Mouse (Mus musculus): Measurements from ENCODE around the gene 4933430I17Rik. TPM values are rescaled to one million over a fixed set of nuclear protein-coding genes. Genes with fewer than 3 reads are reported as not detected.
"Not testable (repeated sequence)": the region's sequence is repeated elsewhere in the genome, so short reads cannot be mapped to it uniquely, and the experiment has no call there.

Gene 4933430I17Rik
- under 1 TPM; 0.19 to 0.26 TPM for total RNA-seq (2021)

GRCm38 (mm10) chr4:62524651-62525488, at the start of gene 4933430I17Rik, which contains the start of gene Pole3:
Gene 4933430I17Rik (plus strand): TSS chr4:62525369.
Gene Pole3 (minus strand): TSS chr4:62525068.
- intact Hi-C loops (cut with DNase I), result no loop called here
- DNase-seq (ENCODE audit: extremely low spot score in 1 of 2, low spot score in 2 of 2), result peak; percentile 97 to 98

GRCm38 (mm10) chr4:62475793-62476192, 49.4 kb upstream of the 4933430I17Rik start:
- intact Hi-C loops (cut with DNase I), result no loop called here
- no peak for DNase-seq (ENCODE audit: extremely low spot score in 1 of 2, low spot score in 2 of 2)

- intact Hi-C loops (cut with DNase I), result no loop called here
- no peak for DNase-seq (ENCODE audit: extremely low spot score in 1 of 2, low spot score in 2 of 2)
Observed at GRCm38 (mm10) chr4:62477542-62478244, 47.5 kb upstream of the 4933430I17Rik start.

GRCm38 (mm10) chr4:62479593-62479936, 45.6 kb upstream of the 4933430I17Rik start:
- DNase-seq (ENCODE audit: extremely low spot score in 1 of 2, low spot score in 2 of 2); intact Hi-C loops (cut with DNase I): not testable (repeated sequence)

GRCm38 (mm10) chr4:62479937-62480708, 45.0 kb upstream of the 4933430I17Rik start, which contains the start of gene Bspry:
Gene Bspry (plus strand): TSS chr4:62480053.
- intact Hi-C loops (cut with DNase I), result no loop called here
- peak in 1 of 2 experiments; percentile 51 for DNase-seq (ENCODE audit: extremely low spot score in 1 of 2, low spot score in 2 of 2)

- DNase-seq (ENCODE audit: extremely low spot score in 1 of 2, low spot score in 2 of 2), result no peak
Observed at GRCm38 (mm10) chr4:62480709-62481605, 44.2 kb upstream of the 4933430I17Rik start.

GRCm38 (mm10) chr4:62484928-62485327, 40.2 kb upstream of the 4933430I17Rik start:
- no peak for DNase-seq (ENCODE audit: extremely low spot score in 1 of 2, low spot score in 2 of 2)
- intact Hi-C loops (cut with DNase I), result no loop called here

More at GRCm38 (mm10) chr4:62480709-62481605, 44.2 kb upstream of the 4933430I17Rik start:
- intact Hi-C loops (cut with DNase I), result no loop called here

- intact Hi-C loops (cut with DNase I), result no loop called here
Observed at GRCm38 (mm10) chr4:62485450-62486161, 39.6 kb upstream of the 4933430I17Rik start.

GRCm38 (mm10) chr4:62486162-62486696, 38.9 kb upstream of the 4933430I17Rik start:
- no peak for DNase-seq (ENCODE audit: extremely low spot score in 1 of 2, low spot score in 2 of 2)
- intact Hi-C loops (cut with DNase I), result no loop called here

More at GRCm38 (mm10) chr4:62485450-62486161, 39.6 kb upstream of the 4933430I17Rik start:
- DNase-seq (ENCODE audit: extremely low spot score in 1 of 2, low spot score in 2 of 2), result no peak

GRCm38 (mm10) chr4:62487172-62487571, 38.0 kb upstream of the 4933430I17Rik start:
- DNase-seq (ENCODE audit: extremely low spot score in 1 of 2, low spot score in 2 of 2), result no peak
- intact Hi-C loops (cut with DNase I), result no loop called here

GRCm38 (mm10) chr4:62487914-62488313, 37.3 kb upstream of the 4933430I17Rik start:
- intact Hi-C loops (cut with DNase I), result no loop called here
- DNase-seq (ENCODE audit: extremely low spot score in 1 of 2, low spot score in 2 of 2), result no peak

- peak; percentile 28 to 65 for DNase-seq (ENCODE audit: extremely low spot score in 1 of 2, low spot score in 2 of 2)
- intact Hi-C loops (cut with DNase I), result no loop called here
Observed at GRCm38 (mm10) chr4:62492682-62493081, 32.5 kb upstream of the 4933430I17Rik start.

- no peak for DNase-seq (ENCODE audit: extremely low spot score in 1 of 2, low spot score in 2 of 2)
- intact Hi-C loops (cut with DNase I), result no loop called here
Observed at GRCm38 (mm10) chr4:62494230-62494629, 30.9 kb upstream of the 4933430I17Rik start.

- peak in 1 of 2 experiments; percentile 48 for DNase-seq (ENCODE audit: extremely low spot score in 1 of 2, low spot score in 2 of 2)
- intact Hi-C loops (cut with DNase I), result loop anchor here (5.0 kb wide), 1 partner anchor 34 kb away; no protein-coding TSS in a partner anchor
Observed at GRCm38 (mm10) chr4:62495946-62496345, 29.2 kb upstream of the 4933430I17Rik start.

GRCm38 (mm10) chr4:62496815-62497214, 28.4 kb upstream of the 4933430I17Rik start:
- peak; percentile 35 to 78 for DNase-seq (ENCODE audit: extremely low spot score in 1 of 2, low spot score in 2 of 2)
- intact Hi-C loops (cut with DNase I), result loop anchor here (5.0 kb wide), 1 partner anchor 35 kb away; no protein-coding TSS in a partner anchor

- no peak for DNase-seq (ENCODE audit: extremely low spot score in 1 of 2, low spot score in 2 of 2)
- intact Hi-C loops (cut with DNase I), result no loop called here
Observed at GRCm38 (mm10) chr4:62500799-62501198, 24.4 kb upstream of the 4933430I17Rik start.

GRCm38 (mm10) chr4:62501534-62501933, 23.6 kb upstream of the 4933430I17Rik start:
- no peak for DNase-seq (ENCODE audit: extremely low spot score in 1 of 2, low spot score in 2 of 2)
- intact Hi-C loops (cut with DNase I), result no loop called here

Measured in left cerebral cortex, postnatal 10 days (tissue).